Mouse (Mus musculus) MEL (cell line): ENCODE measurements around the gene Fam136a. TPM values are rescaled to one million over a fixed set of nuclear protein-coding genes. Genes with fewer than 3 reads are reported as not detected.

ENCODE experiments used
- DNase-seq: peaks from one replicate; pipeline ENCODE4 v3.0.0; 2011; ENCODE audit warnings: low read depth, low spot score
- H3K27ac ChIP-seq: 2 replicates; pipeline ENCODE4 v1.5.1; 2012; ENCODE audit warnings: low read depth, mild to moderate bottlenecking, control low read depth, low read length, moderate library complexity; ENCODE audit not compliant: control insufficient read depth
- H3K27me3 ChIP-seq, 2 experiments: fragments of 150-350 bp in 1 of 2; sonication (generic) in 1 of 2; 2 replicates each; pipeline ENCODE4 v1.6.1; 2012; ENCODE audit warnings: low read length in 2 of 2, mild to moderate bottlenecking in 2 of 2, improper control_type of control experiment in 1 of 2, moderate library complexity in 1 of 2; ENCODE audit not compliant: insufficient read depth in 2 of 2, control insufficient read depth in 1 of 2
- H3K36me3 ChIP-seq, 2 experiments: 2 replicates each; pipeline ENCODE4 v1.6.1; 2012 to 2014; ENCODE audit warnings: low read length in 2 of 2, improper control_type of control experiment in 1 of 2, inconsistent platforms in 1 of 2, mild to moderate bottlenecking in 1 of 2; ENCODE audit not compliant: insufficient read depth in 2 of 2, control insufficient read depth in 1 of 2
- H3K4me1 ChIP-seq, 2 experiments: fragments of 150-350 bp in 1 of 2; sonication (generic) in 1 of 2; 2 replicates each; pipeline ENCODE4 v1.6.1; 2012; ENCODE audit warnings: low read length in 2 of 2, improper control_type of control experiment in 1 of 2, mild to moderate bottlenecking in 1 of 2; ENCODE audit not compliant: insufficient read depth in 2 of 2, control insufficient read depth in 1 of 2
- H3K4me3 ChIP-seq, 2 experiments: fragments of 150-350 bp in 1 of 2; sonication (generic) in 1 of 2; 2 replicates each; pipeline ENCODE4 v1.5.1; 2012; ENCODE audit warnings: low read depth in 2 of 2, low read length in 2 of 2, mild to moderate bottlenecking in 2 of 2, moderate library complexity in 2 of 2, control low read depth in 1 of 2, improper control_type of control experiment in 1 of 2; ENCODE audit not compliant: control insufficient read depth in 1 of 2, insufficient read depth in 1 of 2
- H3K79me2 ChIP-seq: 2 replicates; pipeline ENCODE4 v1.6.1; 2012; ENCODE audit warnings: mild to moderate bottlenecking, low read length, moderate library complexity; ENCODE audit not compliant: control insufficient read depth, poor library complexity, insufficient read depth
- H3K9ac ChIP-seq: 2 replicates; pipeline ENCODE4 v1.6.1; 2012; ENCODE audit warnings: low read depth, mild to moderate bottlenecking, control low read depth, low read length, moderate library complexity; ENCODE audit not compliant: control insufficient read depth, poor library complexity, severe bottlenecking
- H3K9me3 ChIP-seq: fragments of 150-350 bp; sonication (generic); replicated peaks from 2 replicates; pipeline ENCODE4 v1.6.1; 2012; ENCODE audit warnings: mild to moderate bottlenecking, low read length, improper control_type of control experiment, moderate library complexity; ENCODE audit not compliant: insufficient read depth
- BHLHE40 ChIP-seq: IDR thresholded peaks from 2 replicates; pipeline ENCODE4 v1.6.1; 2012; ENCODE audit warnings: low read depth, mild to moderate bottlenecking, inconsistent platforms, low read length, improper control_type of control experiment, borderline replicate concordance
- CHD2 ChIP-seq: IDR thresholded peaks from 2 replicates; pipeline ENCODE4 v1.6.1; 2011; ENCODE audit warnings: low read length, improper control_type of control experiment
- CTCF ChIP-seq, 3 experiments: IDR thresholded peaks in 2 of 3; conservative IDR thresholded peaks in 1 of 3; 2 replicates each; pipeline ENCODE4 v1.5.1; 2011 to 2012; ENCODE audit warnings: low read length in 3 of 3, low read depth in 2 of 3, mild to moderate bottlenecking in 2 of 3, improper control_type of control experiment in 1 of 3, inconsistent platforms in 1 of 3, mixed read lengths in 1 of 3, moderate library complexity in 1 of 3; ENCODE audit not compliant: control insufficient read depth in 1 of 3, insufficient read depth in 1 of 3, poor library complexity in 1 of 3, severe bottlenecking in 1 of 3
- ELF1 ChIP-seq: IDR thresholded peaks from 2 replicates; pipeline ENCODE4 v1.6.1; 2014; ENCODE audit warnings: low read depth, mild to moderate bottlenecking, inconsistent platforms, low read length, improper control_type of control experiment, moderate library complexity
- ETS1 ChIP-seq: IDR thresholded peaks from 2 replicates; pipeline ENCODE4 v1.6.1; 2012; ENCODE audit warnings: low read depth, mild to moderate bottlenecking, inconsistent platforms, low read length, improper control_type of control experiment, moderate library complexity
- GABPA ChIP-seq: IDR thresholded peaks from 2 replicates; pipeline ENCODE4 v1.6.1; 2012; ENCODE audit warnings: low read depth, mild to moderate bottlenecking, inconsistent platforms, low read length, improper control_type of control experiment, moderate library complexity
- GATA1 ChIP-seq: IDR thresholded peaks from 2 replicates; pipeline ENCODE4 v1.6.1; 2011; ENCODE audit warnings: low read depth, low read length, improper control_type of control experiment
- HCFC1 ChIP-seq: IDR thresholded peaks from 2 replicates; pipeline ENCODE4 v1.6.1; 2012; ENCODE audit warnings: low read depth, mild to moderate bottlenecking, inconsistent platforms, low read length, improper control_type of control experiment, moderate library complexity
- JUND ChIP-seq: IDR thresholded peaks from 2 replicates; pipeline ENCODE4 v1.6.1; 2011; ENCODE audit warnings: low read depth, mild to moderate bottlenecking, improper control_type of control experiment, low read length
- KAT2A ChIP-seq: conservative IDR thresholded peaks from 2 replicates; pipeline ENCODE4 v1.6.1; 2012; ENCODE audit warnings: low read depth, low read length, improper control_type of control experiment, inconsistent platforms
- MAFK ChIP-seq: IDR thresholded peaks from 2 replicates; pipeline ENCODE4 v1.6.1; 2011; ENCODE audit warnings: low read depth, mild to moderate bottlenecking, low read length, improper control_type of control experiment, borderline replicate concordance
- MAX ChIP-seq: IDR thresholded peaks from 2 replicates; pipeline ENCODE4 v1.6.1; 2011; ENCODE audit warnings: low read length, improper control_type of control experiment
- MAZ ChIP-seq: IDR thresholded peaks from 2 replicates; pipeline ENCODE4 v1.6.1; 2012; ENCODE audit warnings: low read depth, mild to moderate bottlenecking, inconsistent platforms, low read length, improper control_type of control experiment
- MEF2A ChIP-seq: IDR thresholded peaks from 2 replicates; pipeline ENCODE4 v1.6.1; 2014; ENCODE audit warnings: low read depth, mild to moderate bottlenecking, inconsistent platforms, low read length, improper control_type of control experiment; ENCODE audit not compliant: poor library complexity, insufficient replicate concordance, severe bottlenecking; ENCODE audit errors: extremely low read depth
- MXI1 ChIP-seq: IDR thresholded peaks from 2 replicates; pipeline ENCODE4 v1.6.1; 2011; ENCODE audit warnings: mild to moderate bottlenecking, low read depth, low read length, improper control_type of control experiment
- MYB ChIP-seq: IDR thresholded peaks from 2 replicates; pipeline ENCODE4 v1.6.1; 2011; ENCODE audit warnings: mild to moderate bottlenecking, low read depth, low read length, improper control_type of control experiment
- MYC ChIP-seq: IDR thresholded peaks from 2 replicates; pipeline ENCODE4 v1.6.1; 2011; ENCODE audit warnings: low read depth, mild to moderate bottlenecking, low read length, improper control_type of control experiment, moderate library complexity
- NELFE ChIP-seq: IDR thresholded peaks from 2 replicates; pipeline ENCODE4 v1.6.1; 2011; ENCODE audit warnings: low read depth, low read length, improper control_type of control experiment
- NRF1 ChIP-seq: IDR thresholded peaks from 2 replicates; pipeline ENCODE4 v1.6.1; 2014; ENCODE audit warnings: low read depth, mild to moderate bottlenecking, inconsistent platforms, low read length, improper control_type of control experiment, moderate library complexity; ENCODE audit not compliant: poor library complexity, insufficient read depth, severe bottlenecking
- POLR2A ChIP-seq, 2 experiments: IDR thresholded peaks; 2 replicates each; pipeline ENCODE4 v1.6.1; 2011 to 2012; ENCODE audit warnings: low read length in 2 of 2, mild to moderate bottlenecking in 2 of 2, control low read depth in 1 of 2, improper control_type of control experiment in 1 of 2, low read depth in 1 of 2, moderate library complexity in 1 of 2; ENCODE audit not compliant: control insufficient read depth in 1 of 2, insufficient read depth in 1 of 2, poor library complexity in 1 of 2
- RAD21 ChIP-seq: IDR thresholded peaks from 2 replicates; pipeline ENCODE4 v1.6.1; 2011; ENCODE audit warnings: mild to moderate bottlenecking, low read depth, low read length, improper control_type of control experiment
- RCOR1 ChIP-seq: IDR thresholded peaks from 2 replicates; pipeline ENCODE4 v1.6.1; 2012; ENCODE audit warnings: low read depth, mild to moderate bottlenecking, inconsistent platforms, low read length, improper control_type of control experiment
- SIN3A ChIP-seq: IDR thresholded peaks from 2 replicates; pipeline ENCODE4 v1.6.1; 2012; ENCODE audit warnings: low read length, improper control_type of control experiment, inconsistent platforms
- SMC3 ChIP-seq: IDR thresholded peaks from 2 replicates; pipeline ENCODE4 v1.6.1; 2011; ENCODE audit warnings: low read depth, low read length, improper control_type of control experiment
- TBP ChIP-seq: IDR thresholded peaks from 2 replicates; pipeline ENCODE4 v1.8.0; 2011; ENCODE audit warnings: low read depth, low read length, improper control_type of control experiment
- TCF12 ChIP-seq: IDR thresholded peaks from 2 replicates; pipeline ENCODE4 v1.6.1; 2014; ENCODE audit warnings: low read depth, mild to moderate bottlenecking, inconsistent platforms, low read length, improper control_type of control experiment, moderate library complexity
- USF1 ChIP-seq: IDR thresholded peaks from 2 replicates; pipeline ENCODE4 v1.6.1; 2014; ENCODE audit warnings: low read depth, mild to moderate bottlenecking, inconsistent platforms, low read length, improper control_type of control experiment, moderate library complexity
- USF2 ChIP-seq, 2 experiments: IDR thresholded peaks; 2 replicates each; pipeline ENCODE4 v1.6.1; 2011 to 2012; ENCODE audit warnings: improper control_type of control experiment in 2 of 2, low read length in 2 of 2, borderline replicate concordance in 1 of 2, inconsistent platforms in 1 of 2, low read depth in 1 of 2, mild to moderate bottlenecking in 1 of 2; ENCODE audit not compliant: insufficient read depth in 1 of 2
- ZC3H11A ChIP-seq: IDR thresholded peaks from 2 replicates; pipeline ENCODE4 v1.6.1; 2012; ENCODE audit warnings: low read depth, mild to moderate bottlenecking, inconsistent platforms, low read length, improper control_type of control experiment
- ZKSCAN1 ChIP-seq: IDR thresholded peaks from 2 replicates; pipeline ENCODE4 v1.6.1; 2012; ENCODE audit warnings: low read depth, mild to moderate bottlenecking, inconsistent platforms, low read length, improper control_type of control experiment, moderate library complexity
- ZMIZ1 ChIP-seq: IDR thresholded peaks from 2 replicates; pipeline ENCODE4 v1.6.1; 2012; ENCODE audit warnings: low read depth, mild to moderate bottlenecking, inconsistent platforms, low read length, improper control_type of control experiment, moderate library complexity
- ZNF384 ChIP-seq: IDR thresholded peaks from 2 replicates; pipeline ENCODE4 v1.6.1; 2012; ENCODE audit warnings: low read depth, mild to moderate bottlenecking, inconsistent platforms, low read length, improper control_type of control experiment
- polyA plus RNA-seq, 2 experiments: library from polyadenylated mRNA; stranded (reverse) in 1 of 2; unstranded in 1 of 2; fragments of >175 nt in 1 of 2; fragments of >200 nt in 1 of 2; gene quantifications; 2 replicates each; pipeline versions ENCODE4 v1.2.1 to v1.2.4; 2012; ENCODE audit warnings: low replicate concordance in 2 of 2, low read depth in 1 of 2; ENCODE audit not compliant: insufficient read length in 2 of 2, insufficient read depth in 1 of 2, missing spikeins in 1 of 2
- total RNA-seq: library from RNA; depleted of rRNA; stranded (reverse); fragments of 300-350 nt; gene quantifications from 2 replicates; pipeline ENCODE4 v1.2.3, GENCODE M21; 2012; rRNA removed

The Fam136a gene
- total RNA-seq (87.8 and 89.2 TPM in 2 replicates), polyA plus RNA-seq (10 to 100 TPM in 1 of 2 experiments, not detected in 1; 53.0 TPM)

DNA sequence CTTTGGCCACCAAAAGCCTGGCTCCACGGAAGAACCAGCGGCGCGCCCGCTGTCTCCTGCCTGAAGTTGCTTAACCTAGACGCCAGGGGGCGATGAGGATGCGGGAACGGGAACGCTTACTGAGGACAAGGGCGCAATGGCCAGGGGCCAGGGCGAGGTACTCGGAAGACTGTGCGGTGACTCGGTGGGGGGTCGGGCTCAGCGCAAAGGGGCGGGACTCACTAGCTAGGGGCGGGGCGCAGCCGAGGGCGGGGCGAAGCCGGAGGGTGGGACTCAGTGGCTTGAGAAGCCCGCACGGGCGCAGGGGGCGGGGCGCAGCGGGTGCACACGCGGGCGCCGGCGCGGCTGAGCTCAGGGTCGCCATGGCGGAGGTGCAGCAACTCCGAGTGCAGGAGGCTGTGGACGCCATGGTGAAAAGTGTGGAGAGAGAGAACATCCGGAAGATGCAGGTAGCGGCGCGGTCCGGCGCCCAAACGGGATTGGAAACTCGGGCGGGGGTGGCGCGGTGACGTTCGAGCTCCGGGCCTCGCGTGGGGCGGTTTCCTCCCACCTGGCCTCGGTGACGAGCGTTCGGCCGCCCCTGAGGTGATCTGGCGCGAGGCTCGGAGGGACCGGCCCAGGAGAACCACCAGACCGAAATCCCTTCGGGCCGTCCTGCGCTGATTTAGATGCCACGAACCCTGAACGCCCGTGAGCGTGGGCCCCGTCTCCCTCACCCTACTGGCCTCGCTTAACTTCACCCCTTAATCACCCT, at the start of gene Fam136a:
Gene Fam136a, plus strand, starts transcription at position 276 of the 754 bp plus-strand sequence.
- H3K9me3 ChIP-seq = no peaks in the 10 kb centered on the region
- peak; percentile 98 for DNase-seq

GRCm38 (mm10) chr6:86317066-86317465, 48.4 kb upstream of the Fam136a start:
- TF ChIP-seq MYB (no peak), ETS1 (no peak), NRF1 (no peak), MXI1 (no peak), CHD2 (no peak), NELFE (no peak), USF1 (no peak), GATA1 (no peak), JUND (no peak), SIN3A (no peak), HCFC1 (no peak), ZMIZ1 (no peak), ZNF384 (no peak), KAT2A (no peak), MAFK (no peak), MEF2A (no peak)
- no peak for DNase-seq
- no peaks in the 10 kb centered on the region for H3K36me3 ChIP-seq

More for the DNA sequence above, at the start of gene Fam136a:
- no peaks in the 10 kb centered on the region for H3K27me3 ChIP-seq
- H3K27ac ChIP-seq = peak within 1 kb of the TSS; percentile 63
- peak; percentile 81 for TF ChIP-seq MXI1
- TF ChIP-seq SIN3A = peak; percentile 91
- TF ChIP-seq TBP = peak; percentile 44; the same call in 1 of the 2 replicates
- TF ChIP-seq MAFK = no peak
- no peak for TF ChIP-seq JUND
- TF ChIP-seq NELFE = peak; percentile 68
- TF ChIP-seq RAD21 = peak; percentile 63
- TF ChIP-seq TCF12 = peak; percentile 45
- TF ChIP-seq ZKSCAN1 = no peak
- TF ChIP-seq POLR2A (IDR thresholded peaks at IDR 0.05; ENCODE audit: control insufficient read depth in 1 of 2, insufficient read depth in 1 of 2, low read depth in 1 of 2, low read length in 2 of 2, poor library complexity in 1 of 2) = peak; percentile 78 to 80; a peak in 3 of 4 replicates
- TF ChIP-seq HCFC1 = 0 out of 2 replicates have a peak, but pooled peaks have one; percentile 10
- no peak; the same call in 1 of the 2 replicates for TF ChIP-seq ETS1
- peak; percentile 94 for TF ChIP-seq SMC3
- no peak for TF ChIP-seq MAZ
- TF ChIP-seq ZC3H11A = peak; percentile 71
- TF ChIP-seq ZMIZ1 = no peak; the same call in 1 of the 2 replicates
- peak; percentile 66 for TF ChIP-seq ELF1
- no peak for TF ChIP-seq BHLHE40
- no peak for TF ChIP-seq CHD2
- no peak for TF ChIP-seq USF2 (IDR thresholded peaks at IDR 0.05; ENCODE audit: borderline replicate concordance in 1 of 2, insufficient read depth in 1 of 2, low read depth in 1 of 2, low read length in 2 of 2)
- peak; percentile 17; the same call in 1 of the 2 replicates for TF ChIP-seq MYC
- no peak for TF ChIP-seq GABPA
- TF ChIP-seq NRF1 = peak; percentile 61
- TF ChIP-seq CTCF (IDR thresholded peaks at IDR 0.05 in 2 of 3, conservative IDR thresholded peaks at IDR 0.05 in 1 of 3; ENCODE audit: control insufficient read depth in 1 of 3, insufficient read depth in 1 of 3, low read depth in 2 of 3, low read length in 3 of 3, poor library complexity in 1 of 3, severe bottlenecking in 1 of 3) = peak; percentile 65 to 93 (median 90)
- TF ChIP-seq ZNF384 = no peak
- TF ChIP-seq RCOR1 = no peak; the same call in 1 of the 2 replicates
- TF ChIP-seq MAX = peak; percentile 69; the same call in 1 of the 2 replicates
- TF ChIP-seq USF1 = no peak
- TF ChIP-seq, all 39 proteins: peak for 15
- Histone ChIP-seq H3K79me2 (peaks cover 11% of the 10 kb centered on the region), H3K4me1 (peaks cover 0 to 12% of the 10 kb centered on the region in 2 experiments; a peak in 2 of 4 replicates), H3K9ac (peak within 1 kb of the TSS; percentile 86), H3K36me3 (peaks cover 0 to 13% of the 10 kb centered on the region in 2 experiments; a peak in 2 of 4 replicates), H3K4me3 (peak within 1 kb of the TSS; percentile 77 to 87)

More at GRCm38 (mm10) chr6:86317066-86317465, 48.4 kb upstream of the Fam136a start:
- no peak overlapping the region for H3K9ac ChIP-seq
- H3K79me2 ChIP-seq = no peaks in the 10 kb centered on the region
- H3K4me1 ChIP-seq = no peaks in the 10 kb centered on the region
- no peak overlapping the region for H3K4me3 ChIP-seq
- peaks cover 7 to 12% of the 10 kb centered on the region in 2 experiments for H3K27me3 ChIP-seq
- no peaks in the 10 kb centered on the region for H3K9me3 ChIP-seq
- H3K27ac ChIP-seq = no peak overlapping the region
